Mouse (Mus musculus) ES-E14 (cell line): ENCODE data around the gene Robo1. TPM values are rescaled to one million over a fixed set of nuclear protein-coding genes. Genes with fewer than 3 reads are reported as not detected.

Source experiments
- DNase-seq: peaks from one replicate; pipeline ENCODE4 v3.0.0-alpha.2; 2013; ENCODE audit warnings: low read depth, low spot score
- H3K27ac ChIP-seq: 2 replicates; pipeline ENCODE4 v1.5.1; 2012; ENCODE audit warnings: low read depth, mild to moderate bottlenecking, low read length, moderate library complexity, mixed read lengths; ENCODE audit not compliant: poor library complexity, insufficient read depth, severe bottlenecking
- H3K36me3 ChIP-seq: 2 replicates; pipeline ENCODE4 v1.6.1; 2012; ENCODE audit warnings: mild to moderate bottlenecking, low read length, moderate library complexity, mixed read lengths; ENCODE audit not compliant: control insufficient read depth, poor library complexity, insufficient read depth, severe bottlenecking
- H3K4me1 ChIP-seq, 2 experiments: fragments of 150-350 bp in 1 of 2; sonication (generic) in 1 of 2; 2 replicates each; pipeline ENCODE4 v1.6.1; 2012; ENCODE audit warnings: low read length in 2 of 2, mild to moderate bottlenecking in 1 of 2, mixed read lengths in 1 of 2; ENCODE audit not compliant: control insufficient read depth in 2 of 2, insufficient read depth in 2 of 2, poor library complexity in 1 of 2
- H3K4me3 ChIP-seq, 2 experiments: fragments of 150-350 bp in 1 of 2; sonication (generic) in 1 of 2; 2 replicates each; pipeline ENCODE4 v1.5.1; 2012; ENCODE audit warnings: low read length in 2 of 2, low read depth in 1 of 2, mild to moderate bottlenecking in 1 of 2, mixed read lengths in 1 of 2; ENCODE audit not compliant: insufficient read depth in 1 of 2, poor library complexity in 1 of 2, severe bottlenecking in 1 of 2
- H3K9ac ChIP-seq: 2 replicates; pipeline ENCODE4 v1.6.1; 2012; ENCODE audit warnings: low read depth, mild to moderate bottlenecking, low read length, mixed read lengths; ENCODE audit not compliant: poor library complexity, insufficient read depth, severe bottlenecking
- H3K9me3 ChIP-seq: fragments of 150-350 bp; sonication (generic); 2 replicates; pipeline ENCODE4 v1.6.1; 2012; ENCODE audit warnings: low read depth, mild to moderate bottlenecking, low read length; ENCODE audit not compliant: control insufficient read depth, insufficient read depth
- CHD2 ChIP-seq: IDR thresholded peaks from 2 replicates; pipeline ENCODE4 v1.6.1; 2014; ENCODE audit warnings: mild to moderate bottlenecking, low read depth, low read length, inconsistent platforms
- HCFC1 ChIP-seq: IDR thresholded peaks from 2 replicates; pipeline ENCODE4 v1.6.1; 2012; ENCODE audit warnings: low read length, inconsistent platforms, borderline replicate concordance; ENCODE audit not compliant: insufficient read depth
- MAFK ChIP-seq: IDR thresholded peaks from 2 replicates; pipeline ENCODE4 v1.6.1; 2014; ENCODE audit warnings: mild to moderate bottlenecking, low read depth, low read length, inconsistent platforms; ENCODE audit not compliant: insufficient read depth
- ZC3H11A ChIP-seq: IDR thresholded peaks from 2 replicates; pipeline ENCODE4 v1.6.1; 2012; ENCODE audit warnings: low read depth, mild to moderate bottlenecking, inconsistent platforms, low read length, borderline replicate concordance
- ZNF384 ChIP-seq: IDR thresholded peaks from 2 replicates; pipeline ENCODE4 v1.6.1; 2012; ENCODE audit warnings: low read depth, low read length, inconsistent platforms
- in situ Hi-C, 2 experiments: fragments of 600-800 bp; cut with MboI; formaldehyde crosslinking; loops; one replicate each; pipeline ENCODE4 v1.15.1; 2025; ENCODE audit warnings: low sequenced_read_pairs in 2 of 2, inconsistent platforms in 1 of 2; ENCODE audit not compliant: unreplicated experiment in 2 of 2
- total RNA-seq: library from RNA; depleted of rRNA; stranded (reverse); fragments of 300-350 nt; gene quantifications from 2 replicates; pipeline ENCODE4 v1.2.3, GENCODE M21; 2012

The Robo1 gene
- total RNA-seq, 1 experiment = 20.5 TPM

DNA sequence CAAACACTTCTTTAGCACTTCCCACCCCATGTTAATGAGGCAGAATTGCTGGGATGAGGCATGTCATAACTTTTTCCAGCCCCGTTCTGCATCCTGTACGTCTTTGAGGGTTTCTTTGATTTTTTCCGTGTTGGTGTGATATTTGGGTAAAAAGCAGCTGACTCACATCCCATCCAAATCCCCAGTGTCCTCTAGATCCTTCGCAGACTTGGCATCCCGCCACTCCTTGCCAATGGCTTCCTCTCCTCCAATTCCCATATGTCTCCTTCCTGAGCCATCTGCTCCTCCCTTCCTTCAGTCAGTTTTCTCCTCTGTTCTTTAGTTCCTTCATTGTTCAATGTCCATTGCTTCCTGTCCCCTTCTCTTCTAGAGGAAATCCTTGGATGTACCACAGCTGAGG is 605.0 kb downstream of the Robo1 start:
- DNase-seq = no peak

DNA sequence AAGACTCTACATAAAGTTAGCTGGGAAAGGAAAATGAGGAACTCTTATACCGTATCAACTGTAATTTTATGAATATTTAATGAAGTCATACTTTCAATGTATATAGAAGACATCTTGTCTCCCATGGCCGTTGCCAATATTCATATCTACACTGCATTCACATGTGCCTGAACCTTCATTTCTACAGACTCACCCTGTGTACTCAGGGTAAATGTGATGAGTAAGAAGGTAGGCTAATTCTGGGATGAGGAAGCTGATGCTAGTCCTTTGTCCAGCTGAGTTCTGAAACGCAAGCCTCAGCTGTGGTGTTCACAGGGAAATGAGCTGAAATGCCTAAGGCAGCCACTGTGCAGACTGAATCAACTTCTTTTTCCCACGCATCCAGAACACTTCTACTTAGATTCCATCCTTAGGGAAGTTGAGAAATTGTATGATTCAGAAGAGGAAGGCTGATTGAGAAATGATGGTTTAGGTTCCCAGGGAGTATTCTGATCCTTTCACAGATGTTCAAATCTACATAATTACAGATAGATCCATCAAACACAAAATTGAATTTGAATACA is 606.0 kb downstream of the Robo1 start:
- TF ChIP-seq HCFC1 (no peak), ZC3H11A (no peak), ZNF384 (no peak), MAFK (no peak), CHD2 (no peak)
- in situ Hi-C loops = no loop called here

More for the DNA sequence above, 605.0 kb downstream of the Robo1 start:
- in situ Hi-C loops = no loop called here
- H3K4me1 ChIP-seq = no peaks in the 10 kb centered on the region
- no peaks in the 10 kb centered on the region for H3K36me3 ChIP-seq
- H3K9me3 ChIP-seq = no peaks in the 10 kb centered on the region
- H3K27ac ChIP-seq = no peak overlapping the region
- no peak for TF ChIP-seq ZNF384
- TF ChIP-seq ZC3H11A = no peak
- no peak for TF ChIP-seq CHD2
- TF ChIP-seq MAFK = no peak
- TF ChIP-seq HCFC1 = no peak
- no peak overlapping the region for H3K4me3 ChIP-seq
- H3K9ac ChIP-seq = no peak overlapping the region

DNA sequence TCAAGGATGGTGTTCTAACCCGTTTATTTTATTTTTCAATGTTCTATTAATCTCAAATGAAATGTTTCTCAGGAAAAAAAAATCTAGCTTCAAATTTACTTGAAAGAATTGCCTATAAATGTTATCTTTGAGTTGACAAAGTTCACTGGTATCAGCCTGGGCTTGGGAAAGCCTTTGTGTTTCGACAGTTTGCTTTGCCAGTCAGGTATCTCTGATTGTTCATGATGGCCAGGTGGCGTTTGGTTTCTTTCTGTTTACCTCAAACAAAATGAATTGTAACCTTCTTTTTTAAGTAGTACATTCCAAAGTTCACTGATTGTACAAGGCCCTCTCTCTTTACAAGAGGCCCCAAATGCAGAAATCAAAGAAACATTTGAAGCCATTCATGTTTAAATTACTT is 611.9 kb downstream of the Robo1 start:
- Histone ChIP-seq H3K27ac (no peak overlapping the region), H3K4me1 (0 out of 4 replicates have a peak, but pooled peaks cover 0 to 2% of the 10 kb centered on the region in 2 experiments), H3K36me3 (no peaks in the 10 kb centered on the region), H3K9me3 (no peaks in the 10 kb centered on the region), H3K4me3 (no peak overlapping the region), H3K9ac (no peak overlapping the region)
- in situ Hi-C loops = no loop called here
- TF ChIP-seq CHD2 (no peak), ZC3H11A (no peak), HCFC1 (no peak)
- DNase-seq = no peak

More for the DNA sequence above, 606.0 kb downstream of the Robo1 start:
- Histone ChIP-seq H3K9ac (no peak overlapping the region), H3K4me3 (no peak overlapping the region), H3K4me1 (no peaks in the 10 kb centered on the region), H3K9me3 (no peaks in the 10 kb centered on the region), H3K36me3 (no peaks in the 10 kb centered on the region), H3K27ac (no peak overlapping the region)
- DNase-seq = no peak

DNA sequence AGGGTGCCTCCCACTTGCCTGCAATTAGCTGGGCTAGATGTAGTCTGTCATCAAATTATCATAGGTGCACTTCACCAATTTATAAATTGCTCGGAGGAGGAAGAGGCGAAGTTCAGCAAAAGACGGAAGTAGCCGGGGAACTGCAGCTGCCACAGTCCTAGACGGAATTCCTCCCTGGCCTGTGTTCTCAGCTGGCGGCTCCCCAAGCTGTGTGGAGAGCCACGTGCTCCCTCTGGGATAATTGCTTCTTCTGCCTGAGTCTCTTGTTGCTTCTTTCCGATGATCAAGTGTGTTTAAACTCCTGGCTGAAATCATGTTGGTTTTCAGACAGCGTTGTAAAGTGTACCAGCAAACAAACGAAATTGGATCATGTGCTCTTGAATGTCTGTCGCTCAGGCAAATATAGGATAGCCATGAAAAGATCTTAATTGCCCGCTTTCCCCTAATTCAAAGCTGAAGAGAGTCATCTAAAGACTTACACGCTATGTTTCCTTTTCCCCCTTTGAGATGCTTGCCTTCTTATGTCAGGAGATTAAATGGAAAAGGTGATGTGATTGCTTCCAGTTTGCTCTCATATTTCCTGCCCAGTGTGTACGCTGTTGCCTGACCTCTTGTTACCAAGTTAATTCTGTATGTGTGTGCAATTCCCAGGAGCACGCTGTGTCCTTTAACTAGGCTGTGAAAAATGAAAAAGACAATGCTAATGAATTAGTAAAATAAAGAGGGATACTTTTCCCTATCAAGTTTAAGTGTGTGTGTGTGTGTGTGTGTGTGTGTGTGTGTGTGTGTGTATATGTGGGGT is 616.5 kb downstream of the Robo1 start:
- 0 out of 4 replicates have a peak, but pooled peaks cover 0 to 2% of the 10 kb centered on the region in 2 experiments for H3K4me1 ChIP-seq
- DNase-seq = peak; percentile 8
- H3K4me3 ChIP-seq = no peak overlapping the region
- no peak overlapping the region for H3K9ac ChIP-seq
- no peaks in the 10 kb centered on the region for H3K36me3 ChIP-seq
- in situ Hi-C loops = no loop called here
- TF ChIP-seq MAFK (no peak), CHD2 (no peak), ZC3H11A (no peak), ZNF384 (no peak), HCFC1 (no peak)
- no peaks in the 10 kb centered on the region for H3K9me3 ChIP-seq
- no peak overlapping the region for H3K27ac ChIP-seq
